Mouse (Mus musculus): ENCODE results near the gene Gm37240.

DNA sequence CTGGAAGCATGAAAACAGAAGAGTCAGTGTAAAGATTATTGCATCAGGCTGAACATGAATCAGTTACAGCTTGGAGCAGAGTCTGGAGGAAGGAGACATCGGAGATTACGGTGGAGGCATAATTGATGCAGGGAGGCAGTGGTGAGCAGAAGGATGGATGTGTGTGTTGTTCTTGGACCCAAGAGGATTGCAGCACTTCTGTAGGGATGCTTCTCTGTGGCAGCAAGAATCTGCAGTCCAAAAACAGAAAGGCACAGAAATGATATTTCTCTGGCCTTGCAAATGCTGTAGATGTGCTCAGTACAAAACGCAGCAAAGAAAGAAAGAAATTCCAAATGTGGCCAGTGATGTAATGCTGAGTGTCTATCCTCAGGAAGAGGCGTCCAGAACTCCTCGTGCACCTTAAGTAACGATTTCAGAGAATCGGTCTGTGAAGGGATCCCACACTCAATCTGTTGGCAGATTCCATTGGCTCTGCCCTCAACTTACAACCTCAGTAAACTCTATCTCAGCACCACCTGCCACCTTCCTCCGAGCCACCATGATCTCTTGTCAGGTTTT, 356.6 kb downstream of the Gm37240 start:
- TF ChIP-seq TAL1 (conservative IDR thresholded peaks at IDR 0.05; ENCODE audit: low read depth, low read length) (no peak), CTCF (IDR thresholded peaks at IDR 0.05; ENCODE audit: low read depth, low read length) (no peak), GATA1 (IDR thresholded peaks at IDR 0.05; ENCODE audit: borderline replicate concordance, low read length) (no peak)
